Mouse (Mus musculus) ES-Bruce4 (cell line): ENCODE measurements around the gene Drg1. TPM values are rescaled to one million over a fixed set of nuclear protein-coding genes. Genes with fewer than 3 reads are reported as not detected.
A peak's percentile ranks its signal among the peaks of the same experiment; 100 is the strongest.

Source experiments
- H3K27ac ChIP-seq: 2 replicates; pipeline ENCODE4 v1.5.1; 2012; ENCODE audit warnings: low read length, inconsistent platforms; ENCODE audit not compliant: insufficient read depth
- H3K27me3 ChIP-seq: 2 replicates; pipeline ENCODE4 v1.6.1; 2012; ENCODE audit warnings: mild to moderate bottlenecking, low read length, inconsistent platforms; ENCODE audit not compliant: control insufficient read depth, poor library complexity, insufficient read depth, severe bottlenecking
- H3K36me3 ChIP-seq: 2 replicates; pipeline ENCODE4 v1.6.1; 2012; ENCODE audit warnings: inconsistent platforms, mild to moderate bottlenecking, low read length, moderate library complexity; ENCODE audit not compliant: control insufficient read depth, poor library complexity, insufficient read depth, severe bottlenecking
- H3K4me1 ChIP-seq: one replicate; pipeline ENCODE4 v1.8.1; 2011; ENCODE audit warnings: low read length; ENCODE audit not compliant: control insufficient read depth, insufficient read depth
- H3K4me3 ChIP-seq: 2 replicates; pipeline ENCODE4 v1.5.1; 2011; ENCODE audit warnings: low read depth, mild to moderate bottlenecking, low read length
- H3K9ac ChIP-seq: 2 replicates; pipeline ENCODE4 v1.6.1; 2012; ENCODE audit warnings: low read depth, mild to moderate bottlenecking, inconsistent platforms; ENCODE audit not compliant: poor library complexity, severe bottlenecking
- H3K9me3 ChIP-seq: replicated peaks from 2 replicates; pipeline ENCODE4 v1.6.1; 2012; ENCODE audit warnings: mild to moderate bottlenecking, low read length, inconsistent platforms; ENCODE audit not compliant: control insufficient read depth, poor library complexity, insufficient read depth, severe bottlenecking
- CTCF ChIP-seq: IDR thresholded peaks from one replicate; pipeline ENCODE4 v1.8.1; 2011; ENCODE audit warnings: low read depth, low read length
- EP300 ChIP-seq: IDR thresholded peaks from 2 replicates; pipeline ENCODE4 v1.6.1; 2011; ENCODE audit warnings: low read depth, low read length; ENCODE audit not compliant: insufficient read depth
- POLR2A ChIP-seq: IDR thresholded peaks from one replicate; pipeline ENCODE4 v1.8.1; 2011; ENCODE audit warnings: low read length; ENCODE audit not compliant: insufficient read depth
- polyA plus RNA-seq: library from polyadenylated mRNA; stranded (reverse); fragments of >200 nt; gene quantifications from 2 replicates; pipeline ENCODE4 v1.2.4, GENCODE M21; 2011; ENCODE audit warnings: low read depth; ENCODE audit not compliant: missing spikeins, insufficient read depth, insufficient read length

Gene Drg1
- polyA plus RNA-seq, 1 experiment = 170 TPM

- Histone ChIP-seq H3K4me1 (no peaks in the 10 kb centered on the region), H3K36me3 (peaks cover 3% of the 10 kb centered on the region), H3K27me3 (no peaks in the 10 kb centered on the region), H3K9me3 (no peaks in the 10 kb centered on the region; the same call in 1 of the 2 replicates), H3K27ac (peak within 1 kb of the TSS; percentile 84), H3K9ac (peak within 1 kb of the TSS; percentile 94), H3K4me3 (peak within 1 kb of the TSS; percentile 82)
- TF ChIP-seq EP300 (no peak), POLR2A (no peak), CTCF (no peak)
Observed at GRCm38 (mm10) chr11:3288521-3289301, 22.5 kb upstream of the Drg1 start, which contains the start of gene Patz1. Patz1 (plus strand) TSS chr11:3288874.

- TF ChIP-seq EP300 (no peak), CTCF (no peak), POLR2A (no peak)
- Histone ChIP-seq H3K9me3 (peaks cover 6% of the 10 kb centered on the region), H3K4me3 (no peak overlapping the region), H3K4me1 (no peaks in the 10 kb centered on the region), H3K27ac (no peak overlapping the region), H3K27me3 (no peaks in the 10 kb centered on the region), H3K36me3 (no peaks in the 10 kb centered on the region), H3K9ac (peak overlapping the region; percentile 94; the same call in 1 of the 2 replicates)
Observed at GRCm38 (mm10) chr11:3287921-3288320, 21.7 kb upstream of the Drg1 start.

DNA sequence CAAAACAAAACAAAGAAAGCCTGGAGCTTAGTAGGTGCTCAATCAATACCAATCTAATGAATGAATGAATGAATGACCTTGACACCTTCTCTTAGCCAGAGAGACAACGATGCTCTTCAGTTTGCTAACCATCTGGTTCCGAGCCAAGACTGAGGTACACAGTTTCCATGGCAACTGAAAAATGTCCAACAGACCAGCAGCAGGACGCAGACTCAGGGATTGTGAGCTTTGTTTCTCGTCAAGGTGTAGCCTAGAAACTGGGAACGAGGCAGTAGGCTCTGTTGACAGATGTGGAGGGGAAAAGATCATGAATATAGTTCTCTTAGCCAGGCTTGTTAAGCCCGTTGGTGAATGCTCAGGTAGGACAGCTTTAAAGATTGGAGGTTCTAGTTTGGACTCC, 20.9 kb upstream of the Drg1 start:
- no peak overlapping the region for H3K27ac ChIP-seq
- no peak overlapping the region for H3K9ac ChIP-seq
- no peaks in the 10 kb centered on the region for H3K36me3 ChIP-seq
- no peaks in the 10 kb centered on the region for H3K27me3 ChIP-seq
- TF ChIP-seq EP300 = no peak
- no peak for TF ChIP-seq POLR2A
- no peak for TF ChIP-seq CTCF
- no peak overlapping the region for H3K4me3 ChIP-seq
- H3K4me1 ChIP-seq = no peaks in the 10 kb centered on the region
- peaks cover 11% of the 10 kb centered on the region for H3K9me3 ChIP-seq

- Histone ChIP-seq H3K27me3 (no peaks in the 10 kb centered on the region), H3K9ac (no peak overlapping the region), H3K4me3 (no peak overlapping the region), H3K9me3 (peaks cover 21% of the 10 kb centered on the region), H3K4me1 (no peaks in the 10 kb centered on the region), H3K36me3 (no peaks in the 10 kb centered on the region), H3K27ac (no peak overlapping the region)
- no peak for TF ChIP-seq POLR2A
Observed at GRCm38 (mm10) chr11:3285940-3286339, 19.7 kb upstream of the Drg1 start.

DNA sequence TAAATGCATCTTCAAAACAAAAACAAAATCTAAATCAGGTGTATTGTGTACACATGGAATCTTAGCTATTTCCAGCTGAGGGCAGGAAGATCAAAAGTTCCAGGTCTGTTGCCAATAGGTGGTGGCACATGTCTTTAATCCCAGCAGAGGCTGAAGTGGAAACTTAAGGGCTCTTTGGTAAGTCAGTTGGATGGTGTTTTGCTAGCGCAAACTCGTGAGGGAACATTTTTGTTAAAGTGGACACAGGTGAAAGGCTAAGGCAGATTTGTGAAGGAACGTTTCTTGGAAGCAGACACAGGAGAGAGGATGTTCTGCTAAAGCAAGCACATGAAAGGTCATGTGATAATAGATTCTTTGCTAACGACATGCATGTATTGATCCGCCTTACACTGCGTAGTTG, 17.4 kb upstream of the Drg1 start:
- Histone ChIP-seq H3K27ac (no peak overlapping the region), H3K4me3 (no peak overlapping the region), H3K4me1 (no peaks in the 10 kb centered on the region), H3K27me3 (no peaks in the 10 kb centered on the region), H3K36me3 (no peaks in the 10 kb centered on the region), H3K9me3 (peaks cover 26% of the 10 kb centered on the region), H3K9ac (no peak overlapping the region)
- TF ChIP-seq CTCF (no peak), POLR2A (no peak), EP300 (no peak)

DNA sequence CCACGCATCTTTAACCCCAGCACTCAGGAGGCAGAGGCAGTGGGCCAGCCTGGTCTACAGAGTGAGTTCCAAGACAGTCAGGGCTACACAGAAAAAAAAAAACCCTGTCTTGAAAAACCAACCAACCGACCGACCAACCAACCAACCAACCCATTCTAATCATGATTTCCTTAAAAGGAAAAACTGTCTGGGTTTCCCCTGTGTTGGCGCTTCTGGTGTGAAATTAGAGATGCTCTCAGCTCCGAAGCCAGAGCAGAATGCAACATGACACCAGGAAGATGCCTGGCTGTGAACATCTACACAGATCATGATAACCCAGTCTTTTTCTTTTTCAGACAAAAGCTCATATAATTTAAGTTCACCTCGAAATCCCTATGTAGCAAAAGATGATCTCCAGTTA, 16.7 kb upstream of the Drg1 start:
- TF ChIP-seq EP300 (no peak), CTCF (no peak), POLR2A (no peak)
- Histone ChIP-seq H3K4me3 (no peak overlapping the region), H3K27me3 (no peaks in the 10 kb centered on the region), H3K9ac (no peak overlapping the region), H3K27ac (no peak overlapping the region), H3K9me3 (peaks cover 26% of the 10 kb centered on the region), H3K36me3 (no peaks in the 10 kb centered on the region), H3K4me1 (no peaks in the 10 kb centered on the region)
